Mouse (Mus musculus) lung, postnatal 0 days (tissue): ENCODE data around the gene Adm. TPM values are rescaled to one million over a fixed set of nuclear protein-coding genes. Genes with fewer than 3 reads are reported as not detected.

Experiments used
- ATAC-seq: fragments of 200-750 bp; cut with Nextera tagmentation; 2 replicates; pipeline ENCODE4 v1.8.0; 2017; ENCODE audit warnings: moderate library complexity
- DNase-seq: peaks from one replicate; pipeline ENCODE4 v3.0.0-alpha.2; 2016; ENCODE audit warnings: low spot score
- H3K27ac ChIP-seq: fragments of 300-500 bp; sonication (generic); 2 replicates; pipeline ENCODE4 v1.5.1; 2014; ENCODE audit warnings: antibody characterized with exemption, mild to moderate bottlenecking, low read length, mixed read lengths
- H3K27me3 ChIP-seq: fragments of 300-500 bp; sonication (generic); replicated peaks from 2 replicates; pipeline ENCODE4 v1.6.1; 2014; ENCODE audit warnings: low read length, mixed read lengths; ENCODE audit not compliant: insufficient read depth
- H3K36me3 ChIP-seq: fragments of 300-500 bp; sonication (generic); 2 replicates; pipeline ENCODE4 v1.6.1; 2014; ENCODE audit warnings: low read length, mixed read lengths; ENCODE audit not compliant: insufficient read depth
- H3K4me1 ChIP-seq: fragments of 300-500 bp; sonication (generic); 2 replicates; pipeline ENCODE4 v1.6.1; 2014; ENCODE audit warnings: antibody characterized with exemption, low read depth, low read length, mixed read lengths; ENCODE audit not compliant: insufficient read depth
- H3K4me2 ChIP-seq: fragments of 300-500 bp; sonication (generic); replicated peaks from 2 replicates; pipeline ENCODE4 v1.6.1; 2014; ENCODE audit warnings: low read depth, mild to moderate bottlenecking, low read length, moderate library complexity, mixed read lengths
- H3K4me3 ChIP-seq: fragments of 300-500 bp; sonication (generic); 2 replicates; pipeline ENCODE4 v1.5.1; 2014; ENCODE audit warnings: low read depth, low read length
- H3K9ac ChIP-seq: fragments of 300-500 bp; sonication (generic); replicated peaks from 2 replicates; pipeline ENCODE4 v1.6.1; 2014; ENCODE audit warnings: low read depth, mild to moderate bottlenecking
- H3K9me3 ChIP-seq: fragments of 300-500 bp; sonication (generic); 2 replicates; pipeline ENCODE4 v1.6.1; 2016; ENCODE audit warnings: low read length, mixed read lengths
- CTCF ChIP-seq: IDR thresholded peaks from 2 replicates; pipeline ENCODE4 v1.5.1; 2016; ENCODE audit warnings: antibody characterized with exemption, mild to moderate bottlenecking
- EP300 ChIP-seq: IDR thresholded peaks from 2 replicates; pipeline ENCODE4 v1.6.1; 2016; ENCODE audit warnings: antibody characterized with exemption, mild to moderate bottlenecking, control low read depth
- WGBS: fragments of 180-500 bp; shearing (Covaris S2); extraction: QIAGEN DNeasy Blood & Tissue Kit; methylation state at CpG from one replicate; pipeline ENCODE4 v1.1.7; 2014; 5-methylcytosine and 5-hydroxymethylcytosine counted together
- polyA plus RNA-seq: library from polyadenylated mRNA; unstranded; fragments of >200 nt; fragmentation: Nextera tagmentation; extraction: Ambion mirVana; gene quantifications from 2 replicates; pipeline ENCODE4 v1.2.1, GENCODE M21; 2015

The Adm gene
- polyA plus RNA-seq, 1 experiment from 2014 or later = 4.8 TPM

DNA sequence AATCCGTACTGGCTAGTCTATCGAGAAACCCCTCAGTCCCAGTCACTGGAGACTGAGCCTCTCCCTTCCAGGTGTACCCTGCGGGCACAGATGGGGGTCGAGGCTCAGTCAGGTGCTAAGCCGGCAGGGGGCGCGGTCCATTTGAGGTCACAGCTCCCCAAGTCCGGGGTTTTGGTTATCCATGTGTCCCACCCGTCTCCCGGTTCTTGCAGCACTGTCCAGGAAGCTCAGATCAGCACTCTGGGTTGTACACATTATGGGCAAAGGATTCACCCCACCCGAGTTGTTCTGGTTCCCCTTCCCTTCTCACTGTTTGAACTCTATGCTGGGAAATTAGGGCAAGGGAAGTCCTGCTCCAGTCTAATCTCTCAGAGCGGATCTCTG, 370 bp upstream of the Adm start:
- Histone ChIP-seq H3K4me2 (peak overlapping the region; percentile 87), H3K4me1 (peaks cover 37% of the 10 kb centered on the region; the same call in 1 of the 2 replicates), H3K9ac (no peak overlapping the region), H3K9me3 (no peaks in the 10 kb centered on the region), H3K36me3 (no peaks in the 10 kb centered on the region), H3K27ac (no peak overlapping the region), H3K27me3 (0 out of 2 replicates have a peak, but pooled peaks cover 6% of the 10 kb centered on the region), H3K4me3 (peak overlapping the region; percentile 55)
- DNase-seq (peak; percentile 35), ATAC-seq (no peak)
- WGBS = 4% methylated on average over 12 of the region's 12 CpGs
- TF ChIP-seq EP300 (no peak), CTCF (peak; percentile 44)

DNA sequence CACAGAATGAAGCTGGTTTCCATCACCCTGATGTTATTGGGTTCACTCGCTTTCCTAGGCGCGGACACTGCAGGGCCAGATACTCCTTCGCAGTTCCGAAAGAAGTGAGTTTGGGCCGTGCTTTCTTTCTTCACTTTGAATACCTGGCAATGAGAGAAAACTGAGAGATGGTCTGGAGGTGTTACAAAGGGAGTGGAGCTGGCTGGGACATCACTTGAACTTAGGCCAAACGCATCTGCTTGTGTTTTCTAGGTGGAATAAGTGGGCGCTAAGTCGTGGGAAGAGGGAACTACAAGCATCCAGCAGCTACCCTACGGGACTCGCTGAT, 776 bp downstream of the Adm start:
- Histone ChIP-seq H3K27me3 (0 out of 2 replicates have a peak, but pooled peaks cover 6% of the 10 kb centered on the region), H3K9me3 (no peaks in the 10 kb centered on the region), H3K27ac (peak overlapping the region; percentile 57; the same call in 1 of the 2 replicates), H3K36me3 (no peaks in the 10 kb centered on the region), H3K4me2 (peak overlapping the region; percentile 87), H3K4me3 (peak overlapping the region; percentile 55), H3K4me1 (peaks cover 37% of the 10 kb centered on the region; the same call in 1 of the 2 replicates), H3K9ac (peak overlapping the region; percentile 46)
- ATAC-seq (no peak), DNase-seq (no peak)
- TF ChIP-seq EP300 (no peak), CTCF (no peak)
- WGBS = 2% methylated on average over 11 of the region's 11 CpGs

DNA sequence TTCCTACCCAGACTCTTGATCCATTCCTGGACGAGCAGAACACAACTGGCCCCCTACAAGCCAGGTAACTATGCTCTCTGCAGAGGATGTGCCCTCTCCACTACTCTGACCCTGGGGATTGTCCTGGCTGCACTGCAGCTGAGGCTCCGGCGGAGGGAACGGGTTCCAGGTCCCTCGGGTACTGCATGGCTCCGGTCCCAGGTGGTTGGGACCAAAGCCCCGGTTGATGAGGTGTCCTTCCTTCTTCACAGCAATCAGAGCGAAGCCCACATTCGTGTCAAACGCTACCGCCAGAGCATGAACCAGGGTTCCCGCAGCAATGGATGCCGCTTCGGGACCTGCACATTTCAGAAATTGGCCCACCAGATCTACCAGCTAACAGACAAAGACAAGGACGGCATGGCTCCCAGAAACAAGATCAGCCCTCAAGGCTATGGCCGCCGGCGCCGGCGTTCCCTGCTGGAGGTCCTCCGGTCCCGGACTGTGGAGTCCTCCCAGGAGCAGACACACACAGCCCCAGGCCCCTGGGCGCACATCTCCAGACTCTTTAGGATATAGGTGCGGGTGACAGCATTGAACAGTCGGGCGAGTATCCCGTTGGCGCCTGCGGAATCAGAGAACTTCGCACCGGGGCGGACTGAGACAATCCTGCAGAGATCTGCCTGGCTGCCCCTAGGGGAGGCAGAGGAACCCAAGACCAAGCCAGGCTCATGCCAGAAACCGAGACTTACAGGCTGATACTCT, 1.3 kb downstream of the Adm start:
- TF ChIP-seq EP300 = no peak
- TF ChIP-seq CTCF = peak; percentile 60
- H3K36me3 ChIP-seq = no peaks in the 10 kb centered on the region
- peak; percentile 54 for DNase-seq
- no peak for ATAC-seq
- no peak overlapping the region for H3K27ac ChIP-seq
- H3K9me3 ChIP-seq = no peaks in the 10 kb centered on the region
- 0 out of 2 replicates have a peak, but pooled peaks cover 6% of the 10 kb centered on the region for H3K27me3 ChIP-seq
- H3K9ac ChIP-seq = peak overlapping the region; percentile 46
- peaks cover 37% of the 10 kb centered on the region; the same call in 1 of the 2 replicates for H3K4me1 ChIP-seq
- peak overlapping the region; percentile 87 for H3K4me2 ChIP-seq
- 2% methylated on average over 33 of the region's 33 CpGs for WGBS
- H3K4me3 ChIP-seq = peak overlapping the region; percentile 55

DNA sequence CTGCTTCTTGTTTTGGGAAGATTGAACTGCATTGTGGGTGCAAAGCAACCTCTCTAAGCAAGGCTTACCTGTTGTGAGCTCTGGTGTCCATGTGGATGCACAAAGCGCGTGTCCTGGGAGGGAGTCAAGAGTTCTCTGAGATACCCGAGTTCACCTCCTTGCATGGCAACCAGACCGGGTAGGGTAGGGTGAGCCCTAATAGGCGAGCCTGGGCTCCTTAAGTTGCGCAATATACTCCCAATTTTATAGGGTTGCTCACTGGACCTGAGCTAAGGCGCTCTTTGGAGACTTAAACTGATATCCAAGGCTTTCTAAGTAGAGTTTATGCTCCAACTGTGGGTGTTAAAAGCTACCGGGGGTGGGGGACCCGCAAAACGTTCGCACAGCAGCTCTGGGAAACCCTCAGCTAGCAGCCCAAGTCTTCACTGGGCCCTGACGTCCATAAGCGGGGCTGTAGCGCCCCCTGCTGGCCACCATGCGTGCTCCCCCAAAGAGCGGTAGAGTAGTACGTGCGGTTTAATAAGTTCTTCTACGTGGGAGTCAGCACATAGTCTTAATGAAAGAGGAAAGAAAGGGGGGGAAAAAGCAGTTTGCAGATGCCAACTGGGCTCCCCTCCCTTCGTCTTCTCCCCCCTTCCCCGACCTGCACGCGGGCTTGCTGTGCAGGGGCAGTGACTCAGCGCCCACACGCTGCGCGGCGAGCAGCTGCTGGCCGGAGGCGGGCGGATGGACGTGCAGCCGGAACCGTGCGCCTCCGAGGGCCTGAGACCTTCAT, 2.6 kb downstream of the Adm start:
- Histone ChIP-seq H3K4me3 (peak overlapping the region; percentile 55), H3K4me1 (peaks cover 37% of the 10 kb centered on the region; the same call in 1 of the 2 replicates), H3K36me3 (no peaks in the 10 kb centered on the region), H3K4me2 (peak overlapping the region; percentile 87), H3K9me3 (no peaks in the 10 kb centered on the region), H3K27ac (0 out of 2 replicates have a peak overlapping the region, but pooled peaks have one; percentile 20), H3K27me3 (0 out of 2 replicates have a peak, but pooled peaks cover 6% of the 10 kb centered on the region), H3K9ac (no peak overlapping the region; the same call in 1 of the 2 replicates)
- ATAC-seq (peak; percentile 85), DNase-seq (peak; percentile 93)
- 2% methylated on average over 30 of the region's 36 CpGs for WGBS
- TF ChIP-seq EP300 (no peak), CTCF (peak; percentile 98)

DNA sequence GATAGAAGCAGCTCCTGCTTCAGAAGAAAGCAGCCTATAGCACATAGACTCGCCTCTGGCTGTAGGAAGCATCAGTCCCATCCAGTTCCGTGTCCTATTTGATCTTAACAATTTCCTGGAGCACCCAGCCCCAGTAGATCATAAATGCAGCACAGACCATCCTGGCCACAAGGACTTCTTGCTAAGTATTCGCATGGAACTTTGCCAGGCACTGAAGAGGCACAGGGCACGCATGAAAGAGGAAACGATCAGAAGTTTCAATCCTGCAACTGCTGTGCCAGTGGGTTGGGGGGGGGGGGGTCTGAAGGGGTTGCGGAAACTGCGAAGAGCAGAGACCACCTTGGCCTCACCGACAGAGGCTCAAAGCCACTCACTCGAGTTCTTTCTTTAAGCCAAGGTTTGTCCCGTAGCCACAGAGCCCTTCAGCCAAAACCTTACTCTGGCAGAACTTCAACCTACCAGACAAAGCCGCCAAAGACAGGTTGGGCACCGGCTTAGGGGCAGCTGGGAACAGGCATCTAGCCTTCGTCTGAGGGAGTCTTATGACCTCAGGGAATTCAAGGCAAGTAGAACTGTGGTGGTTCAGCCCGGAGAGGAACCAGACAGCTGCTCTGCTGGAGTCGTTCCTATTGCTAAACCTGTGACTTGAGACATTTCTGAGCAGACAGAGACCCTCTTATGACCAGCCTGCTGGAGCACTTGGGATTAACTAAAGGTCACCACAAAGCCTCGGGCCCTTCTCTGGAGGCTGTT, 3.9 kb downstream of the Adm start:
- TF ChIP-seq EP300 (no peak), CTCF (no peak)
- DNase-seq = peak; percentile 48
- no peak overlapping the region for H3K9ac ChIP-seq
- peak overlapping the region; percentile 87 for H3K4me2 ChIP-seq
- ATAC-seq = no peak
- H3K36me3 ChIP-seq = no peaks in the 10 kb centered on the region
- peaks cover 29% of the 10 kb centered on the region; the same call in 1 of the 2 replicates for H3K4me1 ChIP-seq
- H3K9me3 ChIP-seq = no peaks in the 10 kb centered on the region
- H3K27me3 ChIP-seq = 0 out of 2 replicates have a peak, but pooled peaks cover 6% of the 10 kb centered on the region
- H3K4me3 ChIP-seq = no peak overlapping the region
- 41% methylated on average over 16 of the region's 16 CpGs for WGBS
- H3K27ac ChIP-seq = no peak overlapping the region
